Mouse (Mus musculus) 3134 (cell line): ENCODE measurements around the gene Frg2f1.

Source experiments
- DNase-seq: peaks from one replicate; pipeline ENCODE4 v3.0.0-alpha.2; 2011; ENCODE audit warnings: low spot score; ENCODE audit not compliant: insufficient read length; ENCODE audit errors: extremely low read depth

The Frg2f1 gene

GRCm38 (mm10) chr4:119498319-119498848, 40.9 kb downstream of the Frg2f1 start:
- no peak for DNase-seq

DNA sequence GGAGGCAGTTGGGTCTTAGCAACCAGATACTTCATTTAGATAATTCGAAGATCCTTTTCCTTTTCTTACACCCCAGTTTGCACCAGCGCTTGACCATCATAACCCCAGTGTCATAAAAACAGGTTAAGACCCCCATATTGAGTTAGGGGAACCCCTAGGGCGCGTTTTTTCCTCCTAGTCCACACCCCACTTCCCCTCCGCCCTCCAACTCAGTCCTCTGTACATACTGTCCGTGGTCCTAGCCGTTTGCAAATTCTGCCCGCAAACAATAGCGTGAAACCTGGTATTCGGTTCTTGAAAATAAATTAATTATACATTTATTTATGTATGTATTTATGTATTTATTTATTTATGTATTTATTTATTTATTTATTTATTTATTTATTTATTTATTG, 46.4 kb downstream of the Frg2f1 start:
- no peak for DNase-seq

DNA sequence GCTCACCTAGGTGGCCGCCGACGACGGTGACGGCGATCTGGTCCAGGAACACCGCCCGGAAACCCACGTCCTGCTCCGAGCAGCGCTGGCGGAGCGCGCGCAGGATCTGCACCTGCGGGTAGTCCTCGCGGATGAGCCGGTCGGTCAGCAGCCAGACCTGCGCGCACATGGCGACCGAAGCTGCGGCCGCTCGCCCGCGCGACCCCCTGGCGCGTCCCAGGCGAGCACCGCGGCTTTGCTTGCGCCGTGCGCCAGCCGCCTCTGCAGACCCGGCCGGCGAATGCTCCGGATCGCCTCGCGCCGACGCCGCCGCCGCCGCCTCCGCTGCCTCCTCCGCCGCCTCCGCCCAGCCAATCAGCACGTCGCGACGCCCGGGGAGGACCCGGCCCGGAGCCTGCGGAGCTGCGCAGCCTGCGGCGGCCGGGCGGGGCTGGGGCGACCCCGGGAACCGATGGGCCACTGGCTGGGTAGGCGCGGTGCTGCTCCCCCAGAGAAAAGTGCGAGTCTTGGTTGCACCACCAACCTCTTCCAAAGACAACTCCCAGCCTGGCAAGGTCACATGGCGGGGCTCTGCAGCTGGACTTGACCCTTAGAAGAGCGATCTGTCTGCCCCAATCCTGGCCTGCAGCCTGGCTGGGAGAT, 46.9 kb downstream of the Frg2f1 start, which contains the start of gene Rimkla:
Gene Rimkla (minus strand): TSS at position 338 of the 642 bp plus-strand sequence.
- DNase-seq, result no peak

GRCm38 (mm10) chr4:119490806-119491205, 48.5 kb downstream of the Frg2f1 start:
- DNase-seq, result no peak

DNA sequence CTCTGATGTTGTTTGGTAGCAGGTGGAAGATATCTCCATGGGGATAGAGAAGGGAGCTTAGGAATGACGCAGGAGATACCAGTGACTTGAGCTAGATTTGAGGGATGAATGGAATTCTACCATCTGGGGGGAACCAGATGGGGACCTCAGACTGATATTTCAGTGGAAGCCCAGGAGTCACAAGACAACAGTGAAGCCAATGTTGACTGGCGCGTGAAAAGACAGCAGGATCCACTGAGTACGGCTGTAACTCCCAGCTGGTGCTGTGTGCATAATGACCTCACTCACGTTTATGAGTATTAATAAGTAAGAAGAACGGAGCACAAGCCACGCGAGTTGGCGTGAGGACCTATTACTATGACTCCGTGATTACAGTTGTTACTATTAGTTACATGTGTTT, 49.7 kb downstream of the Frg2f1 start:
- DNase-seq, result no peak

GRCm38 (mm10) chr4:119484882-119485281, 54.4 kb downstream of the Frg2f1 start:
- DNase-seq, result no peak

GRCm38 (mm10) chr4:119483051-119483450, 56.3 kb downstream of the Frg2f1 start:
- DNase-seq, result no peak
